Mouse (Mus musculus) liver, embryonic 16.5 days (tissue): ENCODE measurements around the gene AC124502.3. TPM values are rescaled to one million over a fixed set of nuclear protein-coding genes. Genes with fewer than 3 reads are reported as not detected.
"Not testable (repeated sequence)": the region's sequence is repeated elsewhere in the genome, so short reads cannot be mapped to it uniquely, and the experiment has no call there.

ENCODE experiments used
- ATAC-seq: fragments of 200-750 bp; cut with Nextera tagmentation; 2 replicates; pipeline ENCODE4 v1.8.0; 2017; ENCODE audit warnings: low read depth, mild to moderate bottlenecking, moderate number of reproducible peaks, moderate library complexity
- H3K27ac ChIP-seq: fragments of 300-500 bp; sonication (generic); 2 replicates; pipeline ENCODE4 v1.5.1; 2014; ENCODE audit warnings: mild to moderate bottlenecking, low read length
- H3K27me3 ChIP-seq: fragments of 300-500 bp; sonication (generic); 2 replicates; pipeline ENCODE4 v1.6.1; 2014; ENCODE audit warnings: low read depth, low read length, mixed read lengths; ENCODE audit not compliant: control insufficient read depth, insufficient read depth
- H3K36me3 ChIP-seq: fragments of 300-500 bp; sonication (generic); 2 replicates; pipeline ENCODE4 v1.6.1; 2014; ENCODE audit warnings: mild to moderate bottlenecking; ENCODE audit not compliant: control insufficient read depth, insufficient read depth
- H3K4me1 ChIP-seq: fragments of 300-500 bp; sonication (generic); 2 replicates; pipeline ENCODE4 v1.6.1; 2014; ENCODE audit warnings: low read depth, low read length, mixed read lengths; ENCODE audit not compliant: control insufficient read depth
- H3K4me2 ChIP-seq: fragments of 300-500 bp; sonication (generic); 2 replicates; pipeline ENCODE4 v1.6.1; 2014; ENCODE audit warnings: low read depth, low read length, mixed read lengths
- H3K4me3 ChIP-seq: fragments of 300-500 bp; sonication (generic); 2 replicates; pipeline ENCODE4 v1.5.1; 2014; ENCODE audit warnings: low read depth, mild to moderate bottlenecking, low read length
- H3K9ac ChIP-seq: fragments of 300-500 bp; sonication (generic); 2 replicates; pipeline ENCODE4 v1.6.1; 2014; ENCODE audit warnings: low read depth, low read length
- H3K9me3 ChIP-seq: fragments of 300-500 bp; sonication (generic); replicated peaks from 2 replicates; pipeline ENCODE4 v1.6.1; 2016; ENCODE audit warnings: low read length; ENCODE audit not compliant: control insufficient read depth
- WGBS: fragments of 180-500 bp; shearing (Covaris S2); extraction: QIAGEN DNeasy Blood & Tissue Kit; methylation state at CpG from one replicate; pipeline ENCODE4 v1.1.7; 2014; ENCODE audit not compliant: insufficient replicate concordance; 5-methylcytosine and 5-hydroxymethylcytosine counted together
- polyA plus RNA-seq: library from polyadenylated mRNA; unstranded; fragments of >200 nt; fragmentation: Nextera tagmentation; extraction: Ambion mirVana; gene quantifications from 2 replicates; pipeline ENCODE4 v1.2.1, GENCODE M21; 2015

AC124502.3 gene
- polyA plus RNA-seq, 1 experiment from 2014 or later = 0.58 TPM

DNA sequence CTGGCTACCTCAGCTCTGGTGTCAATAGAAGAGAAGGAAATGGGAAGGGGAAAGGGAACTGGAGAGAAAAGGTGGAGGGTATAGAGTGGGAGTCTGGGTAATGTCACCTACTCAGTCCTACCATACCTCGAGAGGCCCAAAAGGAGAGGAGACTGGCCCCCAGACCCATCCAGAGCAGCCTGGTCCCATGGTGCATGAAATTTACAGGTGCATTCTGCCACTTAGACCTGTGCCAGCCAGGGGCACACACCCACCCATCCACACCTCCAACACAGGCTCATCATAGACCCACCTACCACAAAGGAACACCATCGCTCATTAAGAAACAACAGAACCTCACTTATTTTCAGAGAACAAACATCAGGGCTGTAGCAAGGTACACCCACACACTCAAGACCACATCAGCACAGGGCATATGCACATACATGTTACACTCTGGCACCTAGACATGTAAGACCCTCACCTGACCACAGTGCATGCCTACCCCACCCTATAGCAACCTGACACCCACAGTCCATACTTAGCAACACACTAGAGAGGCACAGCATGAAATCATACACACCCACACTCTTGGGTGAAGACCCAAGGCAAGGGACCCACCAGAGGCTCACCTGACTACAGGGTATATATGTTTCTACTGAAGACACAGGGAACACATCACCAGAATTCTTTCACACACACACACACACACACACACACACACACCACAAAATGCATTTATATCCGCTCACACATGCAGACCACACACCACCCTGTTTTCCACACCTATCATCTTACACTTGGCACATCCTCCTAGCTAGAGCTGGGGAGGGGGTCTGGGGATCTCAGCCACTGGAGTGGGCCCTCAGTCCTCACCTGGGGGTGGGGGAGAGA is 45.5 kb downstream of the AC124502.3 start:
- no peak overlapping the region for H3K4me2 ChIP-seq
- H3K9ac ChIP-seq = no peak overlapping the region
- no peak overlapping the region for H3K27ac ChIP-seq
- no peaks in the 10 kb centered on the region for H3K9me3 ChIP-seq
- no peak for ATAC-seq
- peaks cover 72% of the 10 kb centered on the region for H3K27me3 ChIP-seq
- WGBS = 53% methylated on average over 3 of the region's 3 CpGs
- H3K4me1 ChIP-seq = peaks cover 18% of the 10 kb centered on the region
- H3K4me3 ChIP-seq = no peak overlapping the region
- H3K36me3 ChIP-seq = no peaks in the 10 kb centered on the region

DNA sequence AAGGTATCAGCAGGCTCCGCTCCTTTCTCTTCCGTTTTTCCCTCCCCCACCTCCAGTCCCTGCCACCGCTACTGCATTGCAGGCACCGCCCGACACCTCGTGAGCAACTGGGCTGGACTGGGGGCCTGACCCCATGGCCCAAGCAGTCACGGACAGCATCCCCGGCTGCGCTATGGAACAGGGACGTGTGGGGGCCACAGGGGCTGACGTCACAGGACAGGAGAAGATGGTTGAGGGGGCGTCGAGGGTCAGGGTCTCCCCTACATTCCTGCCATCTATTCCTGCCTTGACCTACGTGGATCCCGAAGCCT is 46.1 kb downstream of the AC124502.3 start:
- Histone ChIP-seq H3K36me3 (no peaks in the 10 kb centered on the region), H3K9ac (no peak overlapping the region), H3K9me3 (no peaks in the 10 kb centered on the region), H3K4me3 (peak overlapping the region; percentile 56), H3K27ac (no peak overlapping the region), H3K4me2 (peak overlapping the region; percentile 79), H3K27me3 (peaks cover 72% of the 10 kb centered on the region), H3K4me1 (peaks cover 21% of the 10 kb centered on the region)
- no peak for ATAC-seq
- WGBS = 4% methylated on average over 15 of the region's 15 CpGs

DNA sequence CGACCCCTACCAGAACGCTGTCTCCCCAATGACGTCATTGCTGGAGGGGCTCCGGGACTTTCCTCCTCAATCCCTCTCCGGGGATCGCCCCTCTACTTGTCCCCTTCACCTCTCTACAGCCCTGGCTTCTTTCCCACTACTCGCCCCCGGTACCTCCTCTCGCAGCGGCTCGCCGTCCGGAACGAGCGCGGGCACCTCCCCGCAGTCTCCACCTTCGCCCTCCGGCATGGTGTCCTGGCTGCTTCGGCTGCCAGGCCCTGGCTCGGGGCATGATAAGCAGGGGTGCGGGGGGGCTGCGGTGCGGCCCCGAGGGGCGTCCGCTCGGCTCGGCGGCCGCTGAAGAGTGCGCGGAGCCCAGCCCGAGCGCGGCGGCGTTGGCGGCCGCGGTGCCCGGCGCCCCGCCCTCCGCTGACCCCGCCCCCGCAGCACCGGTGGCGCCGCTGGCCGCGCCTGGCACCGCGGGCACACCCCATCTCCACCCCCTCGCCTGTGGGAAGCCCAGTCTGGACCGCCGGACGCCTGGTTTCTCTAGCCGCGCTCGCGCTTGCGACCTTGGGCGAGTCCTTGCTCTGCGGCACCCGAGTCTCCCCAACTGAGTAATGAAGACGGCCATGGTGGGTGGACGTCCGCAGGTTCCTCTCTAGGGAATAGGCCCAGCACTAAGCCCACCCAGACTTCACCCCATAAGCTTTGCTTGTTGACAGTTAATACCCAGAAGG is 46.6 kb downstream of the AC124502.3 start, which contains the start of gene Tmem151a:
Gene Tmem151a (minus strand): TSS at position 387 of the 719 bp plus-strand sequence.
- no peak within 1 kb of the TSS for H3K9ac ChIP-seq
- 1% methylated on average over 64 of the region's 69 CpGs for WGBS

DNA sequence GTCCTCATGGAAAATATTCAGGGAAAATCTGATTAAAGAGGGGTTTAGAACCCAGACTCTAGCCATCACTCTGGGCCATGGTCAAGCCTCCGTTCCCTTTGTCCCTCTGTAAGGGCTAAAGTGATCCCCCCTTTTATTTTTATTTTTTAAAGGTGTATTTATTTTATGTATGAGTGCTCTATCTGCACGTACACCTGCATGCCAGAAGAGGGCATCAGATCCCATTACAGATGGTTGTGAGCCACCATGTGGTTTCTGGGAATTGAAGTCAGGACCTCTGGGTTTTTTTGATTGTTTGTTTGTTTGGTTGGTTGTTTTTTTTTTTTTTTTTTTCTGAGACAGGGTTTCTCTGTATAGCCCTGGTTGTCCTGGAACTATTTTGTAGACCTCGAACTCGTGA is 47.8 kb downstream of the AC124502.3 start:
- not testable (repeated sequence) for H3K4me3 ChIP-seq, H3K4me2 ChIP-seq, H3K9ac ChIP-seq, H3K27ac ChIP-seq, H3K9me3 ChIP-seq, H3K36me3 ChIP-seq, ATAC-seq
- 48% methylated on average over 4 of the region's 4 CpGs for WGBS
- Histone ChIP-seq H3K27me3 (peaks cover 55% of the 10 kb centered on the region), H3K4me1 (peaks cover 21% of the 10 kb centered on the region)

More for the DNA sequence above, 46.6 kb downstream of the AC124502.3 start, which contains the start of gene Tmem151a:
- Histone ChIP-seq H3K9me3 (no peaks in the 10 kb centered on the region), H3K27me3 (peaks cover 67% of the 10 kb centered on the region), H3K27ac (no peak within 1 kb of the TSS), H3K36me3 (no peaks in the 10 kb centered on the region), H3K4me3 (peak within 1 kb of the TSS; percentile 56), H3K4me1 (peaks cover 21% of the 10 kb centered on the region), H3K4me2 (peak within 1 kb of the TSS; percentile 79)
- ATAC-seq = no peak

DNA sequence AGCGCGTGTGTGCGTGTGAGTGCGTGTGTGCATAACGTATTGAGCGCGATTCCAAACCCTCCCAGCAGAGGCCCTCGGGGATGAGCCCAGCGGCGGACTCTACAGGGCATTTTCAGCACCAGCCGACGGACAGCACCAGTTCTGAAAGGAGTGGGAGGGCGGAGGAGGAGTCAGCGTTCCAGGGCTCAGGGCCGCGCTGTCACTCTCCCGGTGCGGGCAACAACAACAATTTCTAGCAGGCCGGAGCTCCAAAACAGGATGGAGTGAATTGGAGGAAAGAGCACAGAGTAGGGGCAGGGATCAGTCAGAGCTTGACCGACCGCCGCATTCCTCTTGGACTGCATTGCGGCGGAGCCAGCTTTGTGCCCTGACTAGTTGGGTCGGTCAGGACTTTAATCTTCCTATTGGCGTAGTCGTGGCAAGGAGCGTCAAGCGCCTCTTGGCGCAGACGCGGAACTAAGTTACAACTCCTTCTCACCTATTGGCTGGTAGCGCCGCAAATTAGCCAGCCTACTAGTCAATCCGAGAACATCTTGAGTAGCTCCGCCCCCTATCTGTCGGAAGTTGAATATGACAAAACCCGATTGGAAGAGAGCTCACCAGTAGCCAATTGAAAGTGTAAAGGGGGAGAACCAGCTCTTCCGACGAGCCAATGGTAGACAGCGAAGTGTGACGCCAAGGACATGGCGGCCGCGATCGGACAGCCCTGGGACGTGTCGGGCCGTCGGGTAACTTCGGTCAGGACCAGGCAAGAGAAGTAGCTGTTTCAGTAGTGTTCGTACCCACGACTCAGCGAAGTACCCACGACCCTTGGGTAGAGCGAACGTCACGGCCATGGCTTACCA is 49.4 kb downstream of the AC124502.3 start, which contains the start of gene Yif1a:
Gene Yif1a (plus strand): TSS at position 655 of the 845 bp plus-strand sequence.
- H3K27me3 ChIP-seq = peaks cover 39% of the 10 kb centered on the region
- WGBS = under 1% methylated on average over 58 of the region's 58 CpGs
- no peaks in the 10 kb centered on the region for H3K9me3 ChIP-seq
- H3K9ac ChIP-seq = peak within 1 kb of the TSS; percentile 79
- H3K4me3 ChIP-seq = peak within 1 kb of the TSS; percentile 83
- no peaks in the 10 kb centered on the region; the same call in 1 of the 2 replicates for H3K36me3 ChIP-seq
- H3K4me2 ChIP-seq = peak within 1 kb of the TSS; percentile 91
- peak; percentile 88 for ATAC-seq
- H3K27ac ChIP-seq = peak within 1 kb of the TSS; percentile 92
- peaks cover 21% of the 10 kb centered on the region for H3K4me1 ChIP-seq

DNA sequence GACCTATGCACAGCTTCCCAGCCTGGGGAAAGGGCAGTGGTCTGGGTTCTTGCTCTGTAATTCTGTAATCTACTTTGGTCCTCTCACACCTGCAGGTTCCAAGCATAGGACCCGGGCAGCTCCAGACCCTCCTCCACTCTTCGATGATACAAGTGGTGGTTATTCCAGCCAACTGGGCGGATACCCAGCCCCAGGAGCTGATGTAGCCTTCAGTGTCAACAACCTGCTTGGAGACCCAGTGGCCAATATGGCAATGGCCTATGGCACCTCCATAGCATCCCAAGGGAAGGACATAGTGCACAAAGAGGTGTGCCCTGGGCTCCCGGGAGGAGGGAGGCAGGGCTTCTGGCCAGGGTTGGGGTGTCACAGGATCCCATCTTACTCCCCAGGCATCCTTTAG is 50.6 kb downstream of the AC124502.3 start:
- H3K27ac ChIP-seq = no peak overlapping the region
- peak overlapping the region; percentile 91 for H3K4me2 ChIP-seq
- ATAC-seq = no peak
- H3K4me3 ChIP-seq = peak overlapping the region; percentile 83
- peaks cover 27% of the 10 kb centered on the region for H3K27me3 ChIP-seq
- no peaks in the 10 kb centered on the region for H3K9me3 ChIP-seq
- WGBS = 84% methylated on average over 4 of the region's 4 CpGs
- H3K4me1 ChIP-seq = peaks cover 27% of the 10 kb centered on the region
- no peaks in the 10 kb centered on the region; the same call in 1 of the 2 replicates for H3K36me3 ChIP-seq
- peak overlapping the region; percentile 79 for H3K9ac ChIP-seq

DNA sequence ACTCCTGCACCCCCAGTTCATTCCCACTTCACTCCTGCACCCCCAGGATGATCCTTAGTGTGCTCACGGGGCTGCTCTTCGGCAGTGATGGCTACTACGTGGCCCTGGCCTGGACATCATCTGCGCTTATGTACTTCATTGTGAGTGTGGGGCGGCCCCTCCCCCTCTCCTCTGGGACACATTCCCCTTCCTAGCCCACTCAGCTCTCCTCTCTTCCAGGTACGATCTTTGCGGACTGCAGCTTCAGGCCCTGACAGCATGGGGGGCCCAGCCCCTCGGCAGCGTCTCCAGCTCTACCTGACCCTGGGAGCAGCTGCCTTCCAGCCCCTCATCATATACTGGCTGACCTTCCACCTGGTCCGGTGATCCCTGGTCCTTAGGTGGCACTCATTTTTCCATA is 53.4 kb downstream of the AC124502.3 start:
- Histone ChIP-seq H3K27ac (no peak overlapping the region), H3K4me2 (no peak overlapping the region), H3K36me3 (no peaks in the 10 kb centered on the region; the same call in 1 of the 2 replicates), H3K27me3 (peaks cover 9% of the 10 kb centered on the region), H3K4me3 (no peak overlapping the region), H3K9me3 (no peaks in the 10 kb centered on the region), H3K4me1 (peaks cover 25% of the 10 kb centered on the region), H3K9ac (no peak overlapping the region)
- WGBS = 70% methylated on average over 10 of the region's 10 CpGs
- ATAC-seq = no peak

DNA sequence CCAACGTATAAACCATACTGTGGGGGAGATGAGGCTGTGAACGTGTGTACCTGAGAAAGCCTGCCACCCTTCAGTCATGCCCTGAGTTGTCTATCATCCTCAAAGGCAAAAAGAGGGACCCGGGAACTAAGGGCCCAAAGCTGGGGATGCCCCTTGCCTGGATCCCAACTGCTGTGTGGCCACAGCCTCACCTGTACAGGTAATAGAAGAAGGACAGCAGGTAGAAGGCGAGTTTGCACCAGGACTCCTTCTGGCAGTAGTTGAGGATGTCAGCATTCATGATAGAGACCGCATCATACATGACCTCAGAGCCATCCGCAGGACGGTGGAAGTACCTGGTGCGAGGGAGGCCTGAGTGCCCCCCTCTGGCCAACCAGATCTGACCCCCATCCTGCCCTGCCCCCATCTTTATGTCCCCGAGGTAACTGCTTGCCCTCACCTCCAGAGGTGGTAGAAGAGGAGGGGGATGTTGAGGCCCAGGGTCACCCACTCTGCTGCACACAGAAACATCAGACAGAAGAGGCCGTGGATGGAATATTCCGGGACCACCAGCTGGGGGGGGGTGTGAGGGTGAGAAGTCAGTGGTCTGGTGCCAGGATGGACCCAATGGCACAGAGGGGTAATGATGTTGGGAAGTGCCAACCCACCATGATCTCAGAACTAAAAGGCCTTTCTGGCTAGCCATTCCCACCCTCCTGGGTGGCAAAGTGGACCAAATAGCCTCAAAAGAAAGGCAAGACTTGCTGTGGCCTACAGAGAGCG is 55.0 kb downstream of the AC124502.3 start:
- Histone ChIP-seq H3K9me3 (no peaks in the 10 kb centered on the region), H3K27me3 (peaks cover 14% of the 10 kb centered on the region), H3K4me3 (no peak overlapping the region), H3K9ac (no peak overlapping the region), H3K27ac (no peak overlapping the region), H3K4me2 (no peak overlapping the region), H3K36me3 (no peaks in the 10 kb centered on the region; the same call in 1 of the 2 replicates), H3K4me1 (peaks cover 31% of the 10 kb centered on the region)
- no peak for ATAC-seq
- WGBS = 61% methylated on average over 12 of the region's 12 CpGs
